Mouse (Mus musculus): ENCODE measurements at regions not wholly inside any gene's neighbourhood (a gene's known extent, or its start where the extent isn't known, plus 50 kb on each side); places are given as distances from the start of the nearest gene placed in this dataset.
"Not testable (repeated sequence)": the region's sequence is repeated elsewhere in the genome, so short reads cannot be mapped to it uniquely, and the experiment has no call there.

DNA sequence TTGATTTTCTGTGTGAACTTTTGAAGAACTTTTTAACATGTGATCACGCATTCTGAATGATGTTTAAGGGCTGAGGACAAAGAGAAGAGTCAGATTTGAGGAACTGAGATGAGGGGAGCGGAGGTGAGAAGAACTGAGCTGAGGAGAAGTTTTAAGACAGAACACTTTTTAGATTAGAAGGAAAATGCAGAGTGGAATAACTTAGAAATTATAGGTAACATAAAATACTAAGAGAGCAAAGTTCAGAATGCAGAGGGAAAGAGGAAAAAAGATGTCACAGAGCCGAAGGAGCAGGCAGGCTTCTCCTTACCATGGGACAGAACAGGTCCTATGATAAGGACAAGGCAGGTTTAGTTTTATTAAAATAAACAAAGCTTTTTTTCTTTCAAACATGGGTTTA is 73.7 kb upstream of the Cwc22 start:
- H3K27ac ChIP-seq = no peak overlapping the region

DNA sequence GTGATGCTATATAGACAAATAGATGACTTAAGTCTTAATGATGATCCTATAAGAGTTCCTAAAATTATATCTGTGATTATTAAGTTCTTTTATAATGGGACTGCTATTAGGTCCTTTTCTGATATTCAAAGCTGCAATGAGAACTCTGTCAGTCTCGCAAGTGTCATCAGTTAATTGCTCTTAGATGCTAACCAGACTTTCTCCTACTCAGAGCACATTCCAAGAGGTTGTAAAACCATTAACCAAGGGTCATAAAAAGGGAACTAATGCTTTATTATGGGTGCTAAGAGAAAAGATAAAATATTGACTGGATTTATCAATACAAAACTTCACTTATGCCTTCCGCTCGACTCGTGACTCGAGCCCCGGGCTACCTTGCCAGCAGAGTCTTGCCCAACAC is 66.3 kb upstream of the Cwc22 start:
- ATAC-seq (ENCODE audit: insufficient number of reproducible peaks, insufficient read depth, low FRiP score, low TSS enrichment); H3K27ac ChIP-seq; H3K4me2 ChIP-seq (replicated peaks); H3K9me3 ChIP-seq; H3K4me3 ChIP-seq; H3K27me3 ChIP-seq; H3K9ac ChIP-seq; H3K4me1 ChIP-seq; H3K36me3 ChIP-seq: not testable (repeated sequence)
- 95% methylated on average over 6 of the region's 6 CpGs for WGBS

More for the DNA sequence above, 73.7 kb upstream of the Cwc22 start:
- ATAC-seq (ENCODE audit: insufficient number of reproducible peaks, insufficient read depth, low FRiP score, low TSS enrichment) = no peak
- no peak overlapping the region for H3K4me2 ChIP-seq (replicated peaks)
- 89% methylated on average over 3 of the region's 3 CpGs for WGBS
- H3K27me3 ChIP-seq = no peaks in the 10 kb centered on the region
- no peaks in the 10 kb centered on the region for H3K9me3 ChIP-seq
- no peaks in the 10 kb centered on the region for H3K4me1 ChIP-seq
- H3K9ac ChIP-seq = no peak overlapping the region
- no peaks in the 10 kb centered on the region for H3K36me3 ChIP-seq
- no peak overlapping the region for H3K4me3 ChIP-seq

DNA sequence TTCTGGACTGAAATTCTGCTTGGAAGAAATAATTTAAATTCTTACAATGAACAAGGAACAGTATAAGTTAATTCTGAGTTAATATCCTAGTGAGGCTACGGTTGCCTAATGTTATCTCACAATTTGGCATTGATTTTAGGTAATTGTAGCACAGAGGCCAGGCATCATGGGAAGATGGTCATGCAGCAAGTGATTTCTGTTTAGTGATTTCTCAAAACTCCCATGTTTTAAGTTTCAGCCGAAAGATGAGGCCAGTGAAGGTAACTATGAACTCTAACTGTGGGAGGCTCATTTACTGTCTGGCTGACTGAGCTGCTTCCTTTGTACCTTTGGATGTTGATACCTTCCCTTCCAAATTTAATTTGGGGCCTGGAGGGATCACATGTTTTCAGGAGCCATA is 65.6 kb upstream of the Cwc22 start:
- no peak for ATAC-seq (ENCODE audit: insufficient number of reproducible peaks, insufficient read depth, low FRiP score, low TSS enrichment)
- Histone ChIP-seq H3K9ac (no peak overlapping the region), H3K27me3 (no peaks in the 10 kb centered on the region), H3K4me1 (no peaks in the 10 kb centered on the region), H3K4me3 (no peak overlapping the region), H3K9me3 (no peaks in the 10 kb centered on the region), H3K27ac (no peak overlapping the region), H3K4me2 (replicated peaks) (no peak overlapping the region), H3K36me3 (no peaks in the 10 kb centered on the region)
- WGBS = 65% methylated on average over 2 of the region's 2 CpGs

DNA sequence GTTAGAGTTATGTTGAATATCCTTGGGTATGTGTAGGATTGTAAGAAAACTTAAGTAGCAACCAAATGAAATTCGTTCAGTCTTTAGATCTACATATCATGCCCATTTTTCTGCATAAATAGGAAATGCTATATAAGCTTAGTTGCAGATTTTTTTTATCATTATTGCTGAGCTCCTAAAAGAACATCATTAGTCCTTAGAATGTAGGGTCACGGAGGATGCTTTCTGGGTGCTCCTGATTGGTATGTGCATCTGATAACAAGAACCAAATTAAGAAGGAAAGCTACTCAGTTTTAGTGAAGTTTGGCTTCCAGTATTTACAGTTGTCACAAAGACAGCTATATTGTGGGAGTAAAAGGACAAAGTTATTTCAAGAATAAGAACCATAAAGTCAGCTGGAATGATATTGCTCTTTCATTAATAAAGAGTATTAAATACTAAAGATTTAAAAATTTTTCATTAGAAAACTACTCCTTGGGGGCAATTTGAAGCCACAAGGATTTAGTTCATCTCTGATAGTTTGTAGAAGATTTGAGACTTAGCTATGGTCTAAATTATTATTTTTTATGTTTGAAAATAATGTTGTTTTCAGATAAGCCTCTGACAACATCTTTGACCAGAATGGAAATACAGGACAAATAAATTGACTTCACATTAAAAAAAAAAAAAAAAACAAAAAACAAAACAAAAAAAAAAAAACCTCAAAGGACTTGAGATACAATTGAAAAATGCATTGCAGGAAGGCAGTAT is 65.1 kb upstream of the Cwc22 start:
- no peak overlapping the region for H3K4me3 ChIP-seq
- no peak overlapping the region for H3K4me2 ChIP-seq (replicated peaks)
- 89% methylated on average over 2 of the region's 2 CpGs for WGBS
- H3K9ac ChIP-seq = no peak overlapping the region
- H3K27ac ChIP-seq = no peak overlapping the region
- no peaks in the 10 kb centered on the region for H3K36me3 ChIP-seq
- no peak for ATAC-seq (ENCODE audit: insufficient number of reproducible peaks, insufficient read depth, low FRiP score, low TSS enrichment)
- no peaks in the 10 kb centered on the region for H3K9me3 ChIP-seq
- H3K4me1 ChIP-seq = no peaks in the 10 kb centered on the region
- H3K27me3 ChIP-seq = no peaks in the 10 kb centered on the region

DNA sequence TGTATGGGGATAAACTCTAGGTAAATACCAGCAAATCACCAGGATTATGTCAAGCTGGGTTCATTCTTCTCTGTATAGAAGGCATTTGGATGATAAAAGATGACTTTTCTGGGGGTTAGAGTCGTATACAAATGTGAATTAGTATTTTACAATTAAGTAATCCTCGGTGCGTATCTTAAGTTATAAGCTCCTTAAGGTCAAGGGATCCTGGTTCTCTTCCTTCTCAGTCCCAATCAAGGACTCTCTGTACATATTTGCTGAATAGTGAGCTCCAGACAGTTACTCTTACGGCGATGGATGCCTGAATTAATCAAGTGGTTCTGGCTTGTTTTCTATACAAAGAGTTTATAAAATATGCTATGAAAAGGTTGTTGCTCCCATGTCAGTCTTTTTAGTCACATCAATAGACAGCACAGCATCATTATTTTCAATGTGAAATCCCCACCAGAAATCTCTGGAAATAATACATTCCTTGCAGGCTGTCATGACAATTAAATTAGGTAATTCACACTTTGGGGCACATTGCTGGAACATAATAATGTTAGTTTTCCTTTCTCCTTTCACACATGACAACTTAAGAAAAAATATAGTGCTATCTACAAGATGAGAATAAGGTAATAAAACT is 64.0 kb upstream of the Cwc22 start:
- no peaks in the 10 kb centered on the region for H3K4me1 ChIP-seq
- H3K27me3 ChIP-seq = no peaks in the 10 kb centered on the region
- no peaks in the 10 kb centered on the region for H3K9me3 ChIP-seq
- H3K36me3 ChIP-seq = no peaks in the 10 kb centered on the region
- ATAC-seq (ENCODE audit: insufficient number of reproducible peaks, insufficient read depth, low FRiP score, low TSS enrichment) = no peak
- 91% methylated on average over 5 of the region's 5 CpGs for WGBS
- H3K4me3 ChIP-seq = no peak overlapping the region
- H3K9ac ChIP-seq = no peak overlapping the region
- no peak overlapping the region for H3K4me2 ChIP-seq (replicated peaks)
- H3K27ac ChIP-seq = no peak overlapping the region

DNA sequence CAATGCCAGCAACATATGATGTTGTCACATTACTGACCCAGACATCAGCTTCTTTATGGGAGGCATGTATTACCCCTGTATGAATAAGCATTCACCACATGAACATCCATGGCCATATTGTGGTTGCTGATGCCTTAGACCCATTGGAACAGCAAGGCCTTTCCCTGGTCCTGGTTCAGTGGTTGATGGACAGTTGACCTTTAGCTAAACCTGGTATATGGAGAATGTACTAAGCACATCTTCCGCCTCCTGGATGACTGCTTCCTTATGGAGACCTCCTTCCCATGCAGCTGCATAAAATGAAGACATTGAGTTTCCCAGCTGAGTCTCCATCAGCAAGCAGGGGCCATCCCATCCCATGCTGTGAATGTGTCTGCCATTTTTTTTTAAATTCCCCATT is 61.9 kb upstream of the Cwc22 start:
- no peak for ATAC-seq (ENCODE audit: insufficient number of reproducible peaks, insufficient read depth, low FRiP score, low TSS enrichment)
- Histone ChIP-seq H3K4me1 (no peaks in the 10 kb centered on the region), H3K4me3 (no peak overlapping the region), H3K27ac (no peak overlapping the region), H3K9ac (no peak overlapping the region), H3K36me3 (no peaks in the 10 kb centered on the region), H3K4me2 (replicated peaks) (no peak overlapping the region), H3K27me3 (no peaks in the 10 kb centered on the region), H3K9me3 (no peaks in the 10 kb centered on the region)
- WGBS = 96% methylated on average over 1 of the region's 1 CpGs

DNA sequence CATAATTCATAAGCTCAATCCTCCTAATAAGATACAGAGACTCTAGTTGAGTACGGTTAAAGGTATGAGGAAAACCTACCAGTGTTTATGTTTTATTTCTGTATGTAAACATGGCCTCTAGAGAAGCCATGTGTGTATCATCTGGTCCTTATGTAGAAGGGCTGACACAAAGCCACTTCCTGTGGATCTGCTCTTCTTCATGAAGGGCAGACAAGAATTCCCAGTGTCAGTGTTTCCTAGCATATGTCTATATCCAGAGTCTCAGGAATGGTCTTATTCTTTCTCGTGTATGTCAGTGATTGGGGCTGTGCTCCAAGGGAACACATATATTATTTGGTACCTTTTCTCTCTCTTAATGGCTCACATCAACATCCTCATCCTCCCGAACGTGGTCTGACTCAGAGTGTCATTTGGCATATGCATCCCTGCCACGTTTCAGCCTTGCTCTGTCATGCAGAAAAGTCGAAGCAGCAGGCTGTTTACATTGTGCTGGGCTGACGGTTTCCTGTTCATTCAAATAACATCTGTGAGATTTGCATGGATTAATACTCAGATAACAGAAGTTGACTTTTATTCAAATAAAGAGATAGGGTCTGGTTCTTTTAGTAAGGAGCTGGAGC is 59.3 kb upstream of the Cwc22 start:
- Histone ChIP-seq H3K9me3 (no peaks in the 10 kb centered on the region), H3K36me3 (no peaks in the 10 kb centered on the region), H3K4me1 (no peaks in the 10 kb centered on the region), H3K4me3 (no peak overlapping the region), H3K4me2 (replicated peaks) (no peak overlapping the region), H3K27ac (no peak overlapping the region), H3K9ac (no peak overlapping the region), H3K27me3 (no peaks in the 10 kb centered on the region)
- no peak for ATAC-seq (ENCODE audit: insufficient number of reproducible peaks, insufficient read depth, low FRiP score, low TSS enrichment)
- 48% methylated on average over 7 of the region's 7 CpGs for WGBS

DNA sequence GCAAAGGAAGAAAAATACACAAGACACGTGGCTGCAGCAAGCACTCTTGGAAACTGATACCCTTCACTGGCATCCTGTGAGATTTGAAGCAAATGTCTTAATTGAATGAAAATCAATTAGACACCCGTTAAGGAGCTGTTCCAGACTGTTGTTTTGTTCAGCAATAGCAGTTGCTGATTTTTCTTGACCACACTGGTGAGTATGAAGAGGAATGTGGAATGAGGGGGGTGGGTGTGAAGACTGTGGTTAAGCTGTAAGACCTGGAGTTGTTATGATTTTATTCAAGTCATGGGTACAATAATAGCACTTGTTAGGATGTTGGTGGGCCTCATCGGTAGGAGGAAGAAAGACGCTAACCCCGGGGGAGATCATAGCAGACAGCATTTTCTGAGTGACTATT is 58.3 kb upstream of the Cwc22 start:
- Histone ChIP-seq H3K4me1 (no peaks in the 10 kb centered on the region), H3K27me3 (no peaks in the 10 kb centered on the region), H3K36me3 (no peaks in the 10 kb centered on the region), H3K4me2 (replicated peaks) (no peak overlapping the region), H3K9me3 (no peaks in the 10 kb centered on the region), H3K4me3 (no peak overlapping the region), H3K9ac (no peak overlapping the region), H3K27ac (no peak overlapping the region)
- 49% methylated on average over 5 of the region's 5 CpGs for WGBS
- ATAC-seq (ENCODE audit: insufficient number of reproducible peaks, insufficient read depth, low FRiP score, low TSS enrichment) = no peak

All from embryonic facial prominence, embryonic 12.5 days (tissue).